Mouse (Mus musculus) liver, postnatal 0 days (tissue): ENCODE results near the gene Nos2. TPM values are rescaled to one million over a fixed set of nuclear protein-coding genes. Genes with fewer than 3 reads are reported as not detected.

Experiments
- ATAC-seq: fragments of 200-750 bp; cut with Nextera tagmentation; 2 replicates; pipeline ENCODE4 v1.8.0; 2017; ENCODE audit warnings: mild to moderate bottlenecking, moderate library complexity
- DNase-seq: peaks from one replicate; pipeline ENCODE4 v3.0.0-alpha.2; 2016
- H3K27ac ChIP-seq: fragments of 300-500 bp; sonication (generic); 2 replicates; pipeline ENCODE4 v1.5.1; 2014; ENCODE audit warnings: antibody characterized with exemption, moderate library complexity, mild to moderate bottlenecking, low read depth
- H3K27me3 ChIP-seq: fragments of 300-500 bp; sonication (generic); 2 replicates; pipeline ENCODE4 v1.6.1; 2014; ENCODE audit warnings: low read length, control low read depth, mixed read lengths; ENCODE audit not compliant: insufficient read depth
- H3K36me3 ChIP-seq: fragments of 300-500 bp; sonication (generic); replicated peaks from 2 replicates; pipeline ENCODE4 v1.6.1; 2014; ENCODE audit warnings: mild to moderate bottlenecking, control low read depth, low read length, moderate library complexity, mixed read lengths; ENCODE audit not compliant: insufficient read depth
- H3K4me1 ChIP-seq: fragments of 300-500 bp; sonication (generic); 2 replicates; pipeline ENCODE4 v1.6.1; 2014; ENCODE audit warnings: antibody characterized with exemption, mild to moderate bottlenecking, control low read depth; ENCODE audit not compliant: insufficient read depth
- H3K4me2 ChIP-seq: fragments of 300-500 bp; sonication (generic); 2 replicates; pipeline ENCODE4 v1.6.1; 2014; ENCODE audit warnings: low read depth, mild to moderate bottlenecking, low read length, moderate library complexity, mixed read lengths
- H3K4me3 ChIP-seq: fragments of 300-500 bp; sonication (generic); 2 replicates; pipeline ENCODE4 v1.5.1; 2014; ENCODE audit warnings: low read depth, low read length
- H3K9ac ChIP-seq: fragments of 300-500 bp; sonication (generic); replicated peaks from 2 replicates; pipeline ENCODE4 v1.6.1; 2014; ENCODE audit warnings: mild to moderate bottlenecking, moderate library complexity
- H3K9me3 ChIP-seq: fragments of 300-500 bp; sonication (generic); 2 replicates; pipeline ENCODE4 v1.6.1; 2016; ENCODE audit warnings: mild to moderate bottlenecking, control low read depth, low read length, mixed read lengths
- CTCF ChIP-seq: sonication (generic); IDR thresholded peaks from 2 replicates; pipeline ENCODE4 v1.5.1; 2016; ENCODE audit warnings: antibody characterized with exemption, low read depth
- EP300 ChIP-seq: IDR thresholded peaks from 2 replicates; pipeline ENCODE4 v1.6.1; 2016; ENCODE audit warnings: antibody characterized with exemption, low read depth, mild to moderate bottlenecking
- WGBS: fragments of 180-500 bp; shearing (Covaris S2); extraction: QIAGEN DNeasy Blood & Tissue Kit; methylation state at CpG from one replicate; pipeline ENCODE4 v1.1.7; 2014; ENCODE audit not compliant: insufficient replicate concordance; 5-methylcytosine and 5-hydroxymethylcytosine counted together
- polyA plus RNA-seq: library from polyadenylated mRNA; unstranded; fragments of >200 nt; fragmentation: Nextera tagmentation; extraction: Ambion mirVana; gene quantifications from 2 replicates; pipeline ENCODE4 v1.2.1, GENCODE M21; 2015

Nos2 gene
- polyA plus RNA-seq, 1 experiment from 2014 or later = not detected

GRCm38 (mm10) chr11:79008891-79009290, 88.3 kb downstream of the Nos2 start:
- H3K4me2 ChIP-seq = no peak overlapping the region
- H3K36me3 ChIP-seq = no peaks in the 10 kb centered on the region
- H3K9me3 ChIP-seq = no peaks in the 10 kb centered on the region
- peaks cover 19% of the 10 kb centered on the region for H3K4me1 ChIP-seq
- H3K27me3 ChIP-seq = no peaks in the 10 kb centered on the region
- ATAC-seq (no peak), DNase-seq (no peak)
- WGBS = 84% methylated on average over 7 of the region's 7 CpGs
- H3K27ac ChIP-seq = peak overlapping the region; percentile 40; the same call in 1 of the 2 replicates
- H3K9ac ChIP-seq = no peak overlapping the region
- no peak overlapping the region for H3K4me3 ChIP-seq
- TF ChIP-seq EP300 = no peak
- TF ChIP-seq CTCF = no peak

Other genes with a start within 250 kb of the Nos2 start
- gene Nlk, start 223.4 kb upstream of the Nos2 start, polyA plus RNA-seq = 5.2 and 6.1 TPM in 2 replicates
- 19.0 and 20.1 TPM in 2 replicates for gene Ccnq, start 169.1 kb upstream of the Nos2 start, polyA plus RNA-seq
- gene Lyrm9, start 94.2 kb upstream of the Nos2 start, polyA plus RNA-seq = 12.9 and 16.5 TPM in 2 replicates
- gene Lgals9, start 64.2 kb downstream of the Nos2 start, polyA plus RNA-seq = 361 and 373 TPM in 2 replicates
- gene Ksr1, start 225.6 kb downstream of the Nos2 start, polyA plus RNA-seq = 0.81 and 1.0 TPM in 2 replicates